Mouse (Mus musculus): ENCODE measurements at regions not wholly inside any gene's neighbourhood (a gene's known extent, or its start where the extent isn't known, plus 50 kb on each side); places are given as distances from the start of the nearest gene placed in this dataset.

GRCm38 (mm10) chr3:131891941-131892340 lies 193.2 kb upstream of the Dkk2 start:
- TF ChIP-seq CTCF (conservative IDR thresholded peaks at IDR 0.05; ENCODE audit: insufficient read depth, insufficient read length, low read depth, low read length) (no peak), POLR2A (IDR thresholded peaks at IDR 0.05; ENCODE audit: low read depth, low read length) (no peak)

Measured in kidney, adult 2 months (tissue).